Mouse (Mus musculus): ENCODE measurements around the gene Rab1b. TPM values are rescaled to one million over a fixed set of nuclear protein-coding genes. Genes with fewer than 3 reads are reported as not detected.

Rab1b gene
- polyA plus RNA-seq, 1 experiment from 2014 or later: 242 TPM

DNA sequence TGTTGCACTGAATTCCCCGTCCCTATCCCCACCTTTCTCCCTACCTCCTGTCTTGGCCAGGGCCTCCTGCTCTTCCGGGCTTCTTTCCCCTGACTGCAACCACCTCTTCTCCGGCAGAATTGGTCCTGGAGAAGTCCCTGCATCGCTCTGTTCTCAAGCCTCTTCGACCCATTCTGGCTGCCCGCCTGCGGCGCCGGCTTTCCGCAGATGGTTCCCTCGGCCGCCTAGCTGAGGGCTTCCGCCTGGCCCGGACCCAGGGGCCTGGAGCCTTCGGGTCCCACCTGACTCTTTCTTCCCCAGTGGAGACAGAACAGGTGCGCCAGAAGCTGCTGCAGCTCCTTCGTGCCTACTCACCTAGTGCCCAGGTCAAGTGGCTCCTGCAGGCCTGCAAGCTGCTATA, 54.0 kb downstream of the Rab1b start:
- H3K4me2 ChIP-seq (replicated peaks): no peak overlapping the region
- no peak for ATAC-seq
- H3K27me3 ChIP-seq: peaks cover 61% of the 10 kb centered on the region
- H3K9me3 ChIP-seq: no peaks in the 10 kb centered on the region
- H3K4me3 ChIP-seq (replicated peaks): no peak overlapping the region
- H3K4me1 ChIP-seq (replicated peaks): peaks cover 30% of the 10 kb centered on the region
- no peak overlapping the region for H3K9ac ChIP-seq (replicated peaks)
- WGBS: 55% methylated on average over 17 of the region's 17 CpGs
- H3K36me3 ChIP-seq: peaks cover 21% of the 10 kb centered on the region
- no peak overlapping the region for H3K27ac ChIP-seq

DNA sequence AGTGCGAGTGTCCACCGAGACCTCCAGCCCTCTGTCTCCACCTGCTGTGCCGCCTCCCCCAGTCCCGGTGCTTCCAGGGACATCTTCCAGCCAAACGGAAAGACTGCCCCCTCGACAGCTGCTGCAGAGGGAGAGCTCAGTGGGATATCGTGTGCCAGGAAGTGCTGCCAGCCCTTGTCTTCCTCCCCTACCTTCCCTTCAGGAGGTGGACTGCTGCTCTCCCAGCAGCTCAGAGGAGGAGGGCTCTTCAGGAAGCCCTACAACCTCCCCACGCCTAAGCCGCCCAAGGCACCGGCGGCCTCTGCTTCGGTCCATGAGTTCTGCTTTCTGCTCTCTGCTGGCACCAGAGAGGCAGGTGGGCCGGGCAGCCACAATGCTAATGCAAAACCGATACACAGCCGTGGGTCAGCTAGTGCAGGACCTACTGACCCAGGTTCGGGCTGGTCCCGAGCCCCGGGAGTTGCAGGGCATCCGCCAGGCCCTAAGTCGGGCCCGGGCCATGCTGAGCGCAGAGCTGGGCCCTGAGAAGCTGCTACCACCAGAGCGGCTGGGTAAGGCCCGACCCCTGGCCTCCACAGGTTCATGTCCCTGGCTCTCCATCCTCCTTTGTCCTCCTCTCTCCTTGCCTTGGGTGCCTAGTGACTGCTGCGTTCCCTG, 54.6 kb downstream of the Rab1b start:
- 33% methylated on average over 25 of the region's 25 CpGs for WGBS
- Histone ChIP-seq H3K9me3 (no peaks in the 10 kb centered on the region), H3K4me1 (replicated peaks) (peaks cover 30% of the 10 kb centered on the region), H3K4me2 (replicated peaks) (no peak overlapping the region), H3K4me3 (replicated peaks) (no peak overlapping the region), H3K27ac (no peak overlapping the region), H3K27me3 (peaks cover 61% of the 10 kb centered on the region), H3K36me3 (peaks cover 27% of the 10 kb centered on the region), H3K9ac (replicated peaks) (no peak overlapping the region)
- no peak for ATAC-seq

DNA sequence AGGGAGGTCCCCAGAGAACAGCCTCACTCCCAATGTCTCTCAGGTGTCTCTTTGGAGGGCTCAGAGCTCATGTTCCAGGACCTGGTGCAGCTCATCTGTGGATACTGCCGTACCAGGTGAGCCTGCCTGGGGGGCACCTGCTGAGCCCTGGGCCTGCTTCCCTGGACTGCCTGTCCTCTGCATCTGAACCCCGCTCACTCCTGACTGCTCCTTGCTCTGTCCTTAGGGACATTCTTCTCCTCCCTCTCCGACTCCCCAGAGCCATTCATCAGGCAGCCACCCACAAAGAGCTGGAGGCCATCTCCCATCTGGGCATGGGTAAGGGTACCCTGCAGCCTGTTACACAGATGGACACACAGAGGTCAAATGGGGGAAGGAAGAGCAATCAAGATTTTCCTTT, 55.4 kb downstream of the Rab1b start:
- no peak overlapping the region for H3K27ac ChIP-seq
- WGBS: 49% methylated on average over 3 of the region's 3 CpGs
- ATAC-seq: no peak
- H3K36me3 ChIP-seq: peaks cover 35% of the 10 kb centered on the region
- H3K4me2 ChIP-seq (replicated peaks): no peak overlapping the region; the same call in 1 of the 2 replicates
- peaks cover 61% of the 10 kb centered on the region for H3K27me3 ChIP-seq
- peaks cover 30% of the 10 kb centered on the region for H3K4me1 ChIP-seq (replicated peaks)
- 0 out of 2 replicates have a peak overlapping the region, but pooled peaks have one; percentile 33 for H3K9ac ChIP-seq (replicated peaks)
- no peaks in the 10 kb centered on the region for H3K9me3 ChIP-seq
- H3K4me3 ChIP-seq (replicated peaks): no peak overlapping the region

DNA sequence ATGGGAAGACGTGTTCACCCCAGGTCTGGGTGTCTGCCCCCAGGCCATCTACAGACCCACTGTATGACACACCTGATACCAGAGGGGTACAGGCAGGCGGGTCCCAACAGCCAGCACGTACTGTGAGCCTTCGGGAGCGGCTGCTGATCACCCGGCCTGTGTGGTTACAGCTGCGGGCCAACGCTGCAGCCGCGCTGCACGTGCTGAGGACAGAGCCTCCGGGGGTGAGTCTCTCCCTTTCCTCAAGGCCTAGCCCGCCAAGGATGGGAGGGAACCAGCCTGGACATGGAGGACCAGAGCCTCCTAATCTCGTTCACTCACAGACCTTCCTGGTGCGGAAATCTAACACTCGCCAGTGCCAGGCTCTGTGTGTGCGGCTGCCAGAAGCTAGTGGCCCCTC, 55.8 kb downstream of the Rab1b start:
- H3K9me3 ChIP-seq: no peaks in the 10 kb centered on the region
- H3K4me1 ChIP-seq (replicated peaks): peaks cover 25% of the 10 kb centered on the region
- H3K36me3 ChIP-seq: peaks cover 39% of the 10 kb centered on the region
- H3K9ac ChIP-seq (replicated peaks): peak overlapping the region; percentile 33; the same call in 1 of the 2 replicates
- H3K4me3 ChIP-seq (replicated peaks): no peak overlapping the region
- H3K27ac ChIP-seq: no peak overlapping the region
- ATAC-seq: no peak
- no peak overlapping the region; the same call in 1 of the 2 replicates for H3K4me2 ChIP-seq (replicated peaks)
- peaks cover 61% of the 10 kb centered on the region for H3K27me3 ChIP-seq
- WGBS: 7% methylated on average over 17 of the region's 17 CpGs

DNA sequence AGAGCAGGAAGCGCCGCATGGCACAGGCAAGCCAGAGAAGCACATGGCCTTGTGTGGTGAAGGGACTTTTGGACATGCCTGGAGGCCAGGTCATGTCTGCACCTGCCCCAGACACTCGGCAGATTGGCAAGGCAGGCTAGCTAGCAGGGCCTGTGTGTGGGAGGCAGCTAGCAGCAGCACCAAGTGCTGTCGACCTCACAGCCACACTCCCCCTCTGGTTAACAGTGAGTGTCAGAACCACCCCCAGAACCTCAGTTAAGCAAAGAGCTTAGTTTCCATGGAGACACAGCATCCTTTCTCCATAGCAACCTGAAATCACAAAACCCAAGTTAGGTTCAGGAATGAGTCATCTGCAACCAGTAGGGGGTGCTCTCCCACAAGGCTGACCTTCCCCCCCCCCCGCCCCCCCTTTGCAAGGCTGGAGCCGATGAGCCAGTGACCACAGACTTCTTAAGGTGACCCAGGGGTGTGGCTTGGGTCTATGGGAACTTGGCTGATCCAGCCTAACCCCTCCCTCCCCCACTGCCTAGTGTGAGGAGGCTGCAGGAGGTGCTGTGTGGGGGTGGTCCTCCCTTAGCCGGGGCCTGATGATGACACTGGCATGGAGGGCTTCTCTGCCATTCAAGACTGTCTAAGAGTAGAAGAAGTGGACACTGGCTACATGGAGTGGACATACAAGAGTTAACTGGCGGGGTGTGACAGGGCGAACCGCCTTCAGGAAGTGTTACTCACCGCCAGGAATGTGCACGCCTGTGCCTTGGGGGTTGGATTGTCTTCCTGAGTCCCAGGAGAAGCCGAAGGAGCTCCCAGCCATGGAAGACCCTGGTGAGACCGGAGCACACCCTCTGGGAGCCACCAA, 56.6 kb downstream of the Rab1b start, which contains the start of gene Rin1:
Gene Rin1, plus strand, starts transcription at position 435 of the 859 bp plus-strand sequence.
- Histone ChIP-seq H3K9ac (replicated peaks) (peak within 1 kb of the TSS; percentile 39; the same call in 1 of the 2 replicates), H3K4me2 (replicated peaks) (no peak within 1 kb of the TSS; the same call in 1 of the 2 replicates), H3K4me3 (replicated peaks) (no peak within 1 kb of the TSS), H3K27ac (no peak within 1 kb of the TSS), H3K27me3 (peaks cover 56% of the 10 kb centered on the region), H3K9me3 (no peaks in the 10 kb centered on the region), H3K36me3 (peaks cover 43% of the 10 kb centered on the region), H3K4me1 (replicated peaks) (peaks cover 25% of the 10 kb centered on the region)
- ATAC-seq: peak; percentile 53
- WGBS: 13% methylated on average over 14 of the region's 14 CpGs

DNA sequence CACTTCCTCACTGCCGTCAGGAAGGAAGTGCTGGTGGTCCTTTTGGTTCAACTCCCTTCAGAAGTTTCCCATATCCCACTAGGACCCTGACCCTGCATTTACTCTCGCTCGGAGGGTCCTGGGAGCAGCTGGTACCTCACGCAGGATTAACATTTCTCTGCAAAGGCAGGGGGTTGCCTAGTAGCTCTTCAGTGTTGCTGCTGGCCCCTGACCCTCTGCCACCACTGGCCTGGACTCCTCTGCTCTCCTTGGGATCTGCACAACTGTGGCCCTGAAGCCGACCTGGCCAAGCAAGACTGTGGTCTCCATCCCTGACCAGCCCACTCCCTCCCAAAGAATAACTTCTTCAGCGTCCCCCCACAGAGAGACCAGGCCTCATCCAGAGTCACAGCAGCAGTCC, 57.5 kb downstream of the Rab1b start:
- no peak overlapping the region for H3K27ac ChIP-seq

More for the DNA sequence above, 57.5 kb downstream of the Rab1b start:
- 46% methylated on average over 6 of the region's 6 CpGs for WGBS
- H3K9me3 ChIP-seq: no peaks in the 10 kb centered on the region
- H3K36me3 ChIP-seq: peaks cover 43% of the 10 kb centered on the region
- no peak overlapping the region for H3K4me2 ChIP-seq (replicated peaks)
- peaks cover 47% of the 10 kb centered on the region for H3K27me3 ChIP-seq
- H3K9ac ChIP-seq (replicated peaks): peak overlapping the region; percentile 39; the same call in 1 of the 2 replicates
- ATAC-seq: no peak
- H3K4me1 ChIP-seq (replicated peaks): peaks cover 25% of the 10 kb centered on the region
- no peak overlapping the region for H3K4me3 ChIP-seq (replicated peaks)

Other genes starting within 250 kb of the Rab1b start
- 1.2 and 1.4 TPM in 2 replicates for gene Actn3, start 229.2 kb downstream of the Rab1b start, polyA plus RNA-seq (2015; fragmentation: Nextera tagmentation; extraction: Ambion mirVana)
- gene Zdhhc24, start 228.4 kb downstream of the Rab1b start, polyA plus RNA-seq (2015; fragmentation: Nextera tagmentation; extraction: Ambion mirVana): 22.7 and 24.1 TPM in 2 replicates
- 12.6 and 12.8 TPM in 2 replicates for gene Bbs1, start 200.4 kb downstream of the Rab1b start, polyA plus RNA-seq (2015; fragmentation: Nextera tagmentation; extraction: Ambion mirVana)
- 143 TPM in 2 replicates for gene Dpp3, start 178.8 kb downstream of the Rab1b start, polyA plus RNA-seq (2015; fragmentation: Nextera tagmentation; extraction: Ambion mirVana)
- gene Peli3, start 163.9 kb downstream of the Rab1b start, polyA plus RNA-seq (2015; fragmentation: Nextera tagmentation; extraction: Ambion mirVana): 8.8 and 10.8 TPM in 2 replicates
- gene Mrpl11, start 144.9 kb downstream of the Rab1b start, polyA plus RNA-seq (2015; fragmentation: Nextera tagmentation; extraction: Ambion mirVana): 111 and 113 TPM in 2 replicates
- gene Npas4, start 116.8 kb downstream of the Rab1b start, polyA plus RNA-seq (2015; fragmentation: Nextera tagmentation; extraction: Ambion mirVana): 0.31 and 0.32 TPM in 2 replicates
- gene Slc29a2, start 83.2 kb downstream of the Rab1b start, polyA plus RNA-seq (2015; fragmentation: Nextera tagmentation; extraction: Ambion mirVana): 7.8 TPM in 2 replicates
- gene B4gat1, start 68.2 kb downstream of the Rab1b start, polyA plus RNA-seq (2015; fragmentation: Nextera tagmentation; extraction: Ambion mirVana): 52.9 and 54.3 TPM in 2 replicates
- gene AC124502.3, start 68.2 kb downstream of the Rab1b start, polyA plus RNA-seq (2015; fragmentation: Nextera tagmentation; extraction: Ambion mirVana): 3.9 and 4.3 TPM in 2 replicates
- gene Brms1, start 65.7 kb downstream of the Rab1b start, polyA plus RNA-seq (2015; fragmentation: Nextera tagmentation; extraction: Ambion mirVana): 52.6 and 58.9 TPM in 2 replicates
- gene Rin1, start 56.6 kb downstream of the Rab1b start, polyA plus RNA-seq (2015; fragmentation: Nextera tagmentation; extraction: Ambion mirVana): 1.3 and 2.1 TPM in 2 replicates
- 11.0 and 15.2 TPM in 2 replicates for gene Cd248, start 39.0 kb downstream of the Rab1b start, polyA plus RNA-seq (2015; fragmentation: Nextera tagmentation; extraction: Ambion mirVana)
- gene Tmem151a, start 21.5 kb downstream of the Rab1b start, polyA plus RNA-seq (2015; fragmentation: Nextera tagmentation; extraction: Ambion mirVana): 3.7 and 4.4 TPM in 2 replicates
- 57.1 and 59.0 TPM in 2 replicates for gene Yif1a, start 18.5 kb downstream of the Rab1b start, polyA plus RNA-seq (2015; fragmentation: Nextera tagmentation; extraction: Ambion mirVana)
- gene Cnih2, start 8.6 kb downstream of the Rab1b start, polyA plus RNA-seq (2015; fragmentation: Nextera tagmentation; extraction: Ambion mirVana): 321 and 357 TPM in 2 replicates
- 63.1 and 69.0 TPM in 2 replicates for gene Klc2, start 11.5 kb upstream of the Rab1b start, polyA plus RNA-seq (2015; fragmentation: Nextera tagmentation; extraction: Ambion mirVana)
- 31.5 and 32.0 TPM in 2 replicates for gene Pacs1, start 166.0 kb upstream of the Rab1b start, polyA plus RNA-seq (2015; fragmentation: Nextera tagmentation; extraction: Ambion mirVana)
- 399 and 419 TPM in 2 replicates for gene Sf3b2, start 188.4 kb upstream of the Rab1b start, polyA plus RNA-seq (2015; fragmentation: Nextera tagmentation; extraction: Ambion mirVana)
- gene Gal3st3, start 191.3 kb upstream of the Rab1b start, polyA plus RNA-seq (2015; fragmentation: Nextera tagmentation; extraction: Ambion mirVana): 29.3 and 33.6 TPM in 2 replicates
- not detected in 2 replicates for gene Catsper1, start 228.7 kb upstream of the Rab1b start, polyA plus RNA-seq (2015; fragmentation: Nextera tagmentation; extraction: Ambion mirVana)
- gene Cst6, start 242.5 kb upstream of the Rab1b start, polyA plus RNA-seq (2015; fragmentation: Nextera tagmentation; extraction: Ambion mirVana): 4.5 and 5.8 TPM in 2 replicates

All from midbrain, embryonic 13.5 days (tissue).